Mouse (Mus musculus): Measurements from ENCODE around the gene Limch1. TPM values are rescaled to one million over a fixed set of nuclear protein-coding genes. Genes with fewer than 3 reads are reported as not detected.

Gene Limch1
- polyA plus RNA-seq, 3 experiments from 2014 or later: 0.45 TPM; not detected in 2

DNA sequence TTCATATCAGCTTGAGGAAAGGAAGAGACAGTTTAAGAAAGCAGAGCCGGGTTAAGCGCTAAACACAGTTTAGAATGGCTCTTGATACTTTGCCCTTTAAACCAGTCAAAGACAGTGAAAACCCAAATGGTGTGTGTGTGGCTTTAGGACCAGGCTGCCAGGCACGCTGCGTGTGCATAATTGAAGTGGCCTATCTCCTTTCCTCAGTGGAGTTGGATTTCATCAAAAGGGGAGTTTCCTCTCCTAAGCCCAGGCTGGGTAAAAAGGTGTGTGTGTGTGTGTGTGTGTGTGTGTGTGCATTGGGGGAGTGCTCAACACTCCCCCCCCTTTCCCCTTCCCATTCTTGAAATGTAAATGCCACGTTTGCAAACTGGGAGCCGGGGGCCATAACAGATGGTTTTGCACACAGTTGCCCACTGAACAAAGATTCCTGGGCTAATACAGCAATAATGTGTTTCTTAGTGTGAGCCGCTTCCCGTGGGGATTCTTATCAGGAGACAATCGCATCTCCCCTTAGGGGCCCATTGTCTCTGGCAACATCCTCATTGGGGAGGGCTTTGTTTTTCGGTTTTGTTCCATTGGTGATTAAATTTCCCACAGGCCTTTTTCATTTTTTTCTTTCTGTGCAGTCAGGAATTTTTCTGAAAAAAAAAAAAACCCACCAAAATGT is 2.3 kb downstream of the Limch1 start:
- ATAC-seq: no peak

GRCm38 (mm10) chr5:66748448-66749115 is 3.0 kb downstream of the Limch1 start:
- no peak for ATAC-seq

GRCm38 (mm10) chr5:66750641-66751040 is 5.0 kb downstream of the Limch1 start:
- ATAC-seq: no peak

DNA sequence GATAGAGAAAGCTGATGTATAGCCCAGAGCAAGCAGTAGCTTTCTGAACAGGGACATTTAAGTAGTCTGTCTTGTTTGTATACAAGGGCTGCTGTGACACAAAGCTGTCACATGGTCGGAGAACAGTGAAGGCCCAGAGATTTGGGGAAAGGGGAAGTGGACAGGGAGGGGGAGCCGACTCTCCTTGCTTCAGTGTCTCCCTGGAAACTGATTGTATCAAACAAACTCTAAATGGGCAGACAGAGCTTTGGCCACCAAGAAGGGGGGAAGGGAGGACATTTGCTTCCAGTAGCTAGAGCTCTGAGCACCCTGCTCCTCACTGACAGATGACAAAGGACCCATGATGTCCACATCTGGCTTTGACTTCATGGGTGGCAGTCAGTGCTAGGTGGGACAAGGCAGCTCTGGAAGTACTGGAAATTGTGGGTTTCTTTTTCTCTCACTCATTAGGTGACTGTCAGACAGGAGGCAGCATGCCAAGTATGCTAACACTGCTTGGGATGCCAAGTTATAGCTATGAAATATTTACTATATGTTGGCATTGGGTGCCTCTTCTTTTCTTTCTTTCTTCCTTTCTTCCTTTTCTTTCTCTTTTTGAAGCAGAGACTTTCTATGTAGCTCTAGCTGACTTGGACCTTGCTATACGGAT is 5.8 kb downstream of the Limch1 start:
- no peak for ATAC-seq

DNA sequence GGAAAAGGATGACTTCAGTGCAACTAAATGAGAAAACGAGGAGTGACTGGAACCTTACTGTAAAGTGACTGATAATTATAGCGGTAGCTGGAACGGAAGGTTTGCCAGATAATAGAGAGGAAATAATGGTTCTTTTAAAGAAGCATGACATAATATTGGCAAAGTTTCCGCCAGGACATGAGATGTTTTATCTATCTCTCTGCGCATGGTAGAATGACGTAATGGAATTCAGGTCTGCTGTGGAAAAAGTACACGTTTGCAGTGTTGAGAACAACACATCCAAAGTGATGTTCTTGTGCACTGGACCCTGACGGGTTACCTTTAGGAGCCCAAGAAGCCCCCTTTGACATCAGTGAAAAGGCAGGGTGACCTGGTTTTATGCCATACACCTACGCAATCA is 8.0 kb downstream of the Limch1 start:
- no peak for ATAC-seq

DNA sequence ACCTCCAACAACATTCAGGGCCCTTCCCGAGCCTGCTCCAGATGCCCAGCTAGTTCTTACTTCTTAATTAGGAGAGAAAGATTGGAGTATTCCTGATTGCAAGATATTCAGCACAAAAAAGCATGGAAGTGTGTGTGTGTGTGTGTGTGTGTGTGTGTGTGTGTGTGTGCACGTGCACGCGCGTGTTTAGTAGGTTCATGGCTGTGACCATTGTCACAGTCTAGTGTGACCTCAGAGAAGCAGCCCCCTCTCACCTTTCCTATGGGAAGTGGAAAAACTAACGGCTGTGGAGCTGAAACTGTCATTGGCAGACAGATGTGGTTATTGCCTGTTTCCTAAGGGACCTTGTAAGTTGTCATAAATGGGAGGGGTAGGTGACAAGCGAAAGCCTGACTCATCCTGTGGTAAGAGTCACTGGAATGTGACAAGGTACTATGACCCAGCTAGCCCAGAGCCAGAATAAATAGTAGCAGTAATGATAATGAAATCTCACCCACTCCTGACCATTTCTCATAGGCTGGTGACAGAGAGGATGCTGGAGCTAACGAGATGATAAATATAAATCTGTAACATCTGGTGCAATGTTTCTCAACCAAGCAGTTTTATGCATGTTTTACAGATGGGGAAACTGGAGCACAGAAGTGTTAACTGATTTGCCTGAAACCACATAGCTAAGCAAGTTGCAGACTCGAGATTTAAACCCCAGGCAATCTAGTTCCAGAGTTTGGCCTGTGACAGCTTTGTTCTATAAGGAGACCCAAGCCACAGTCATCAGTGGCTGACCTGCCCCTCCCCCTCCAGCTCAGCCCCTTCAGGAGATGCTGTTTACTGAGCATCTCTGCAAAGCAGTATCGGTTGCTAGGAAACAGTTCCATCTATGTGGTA is 11.4 kb downstream of the Limch1 start:
- ATAC-seq: no peak

- no peak for ATAC-seq
These were observed 12.1 kb downstream of the Limch1 start for GRCm38 (mm10) chr5:66757706-66758237.

GRCm38 (mm10) chr5:66759354-66759753 is 13.7 kb downstream of the Limch1 start:
- ATAC-seq: no peak

GRCm38 (mm10) chr5:66760747-66761146 is 15.1 kb downstream of the Limch1 start:
- no peak for ATAC-seq

- no peak for ATAC-seq
These were observed 16.4 kb downstream of the Limch1 start for GRCm38 (mm10) chr5:66762006-66762405.

DNA sequence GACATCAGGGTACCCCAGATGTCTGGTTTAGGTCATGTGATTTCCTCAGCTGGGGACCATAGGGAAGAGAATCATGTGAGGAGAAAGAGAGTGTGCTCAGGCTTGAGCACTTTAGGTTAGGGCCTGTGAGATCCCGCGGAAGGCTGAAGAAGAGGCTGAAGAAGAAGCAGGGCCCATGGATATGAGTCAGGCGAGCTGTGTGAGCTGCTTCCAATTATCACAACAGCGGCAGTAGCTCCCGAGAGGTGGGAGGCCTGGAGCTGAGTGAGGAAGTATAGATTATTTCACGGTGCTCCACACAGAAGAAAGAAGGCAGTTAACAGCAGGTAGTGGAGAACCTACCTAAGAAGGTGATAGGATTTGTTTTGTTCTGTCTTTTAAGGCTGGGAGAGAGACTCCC is 18.5 kb downstream of the Limch1 start:
- no peak for ATAC-seq

GRCm38 (mm10) chr5:66765911-66766310 is 20.3 kb downstream of the Limch1 start:
- no peak for ATAC-seq

DNA sequence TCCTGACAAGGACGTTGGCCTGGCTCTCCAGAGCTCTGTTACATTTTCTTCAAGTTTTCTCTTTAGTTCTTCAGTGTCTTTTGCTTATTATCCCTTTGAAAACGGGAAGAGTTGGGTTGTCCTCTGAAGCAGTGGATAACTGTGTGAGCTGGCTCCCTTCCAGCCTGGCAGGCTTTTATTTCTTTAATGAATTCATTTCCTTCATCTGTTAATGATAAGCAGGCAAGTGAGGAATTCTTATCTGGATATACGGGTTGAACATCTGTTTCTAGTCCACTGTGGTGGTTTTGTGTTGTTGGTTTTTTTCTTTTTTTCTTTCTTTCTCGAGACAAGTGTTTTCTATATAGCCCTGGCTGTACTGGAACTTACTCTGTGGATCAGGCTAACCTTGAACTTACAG is 22.4 kb downstream of the Limch1 start:
- ATAC-seq: no peak

DNA sequence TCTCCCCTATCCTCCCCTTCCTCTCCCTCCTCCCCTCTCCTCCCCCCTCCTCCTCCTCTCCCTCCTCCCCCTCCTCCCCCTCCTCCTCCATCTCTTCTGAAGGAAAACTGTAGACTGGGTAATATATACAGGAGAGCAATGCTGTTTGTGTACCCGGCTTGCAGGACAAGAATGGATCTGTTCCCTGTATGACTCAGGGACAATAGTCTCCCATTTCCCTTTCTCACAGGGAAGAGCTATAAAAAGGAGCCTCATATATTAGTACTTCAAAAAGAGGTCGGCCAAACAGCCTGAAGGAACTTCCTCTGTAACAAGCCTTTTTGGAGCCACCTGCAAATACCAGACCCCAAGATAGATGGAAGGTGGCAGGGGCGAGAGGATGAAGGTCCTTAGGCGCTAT is 23.4 kb downstream of the Limch1 start:
- no peak for ATAC-seq

GRCm38 (mm10) chr5:66769558-66769957 is 23.9 kb downstream of the Limch1 start:
- no peak for ATAC-seq

GRCm38 (mm10) chr5:66777999-66778710 is 32.5 kb downstream of the Limch1 start:
- no peak for ATAC-seq

GRCm38 (mm10) chr5:66780371-66780770 is 34.7 kb downstream of the Limch1 start:
- ATAC-seq: no peak

- no peak for ATAC-seq
These were observed 35.9 kb downstream of the Limch1 start for GRCm38 (mm10) chr5:66781507-66781906.

GRCm38 (mm10) chr5:66782851-66783250 is 37.2 kb downstream of the Limch1 start:
- ATAC-seq: no peak

DNA sequence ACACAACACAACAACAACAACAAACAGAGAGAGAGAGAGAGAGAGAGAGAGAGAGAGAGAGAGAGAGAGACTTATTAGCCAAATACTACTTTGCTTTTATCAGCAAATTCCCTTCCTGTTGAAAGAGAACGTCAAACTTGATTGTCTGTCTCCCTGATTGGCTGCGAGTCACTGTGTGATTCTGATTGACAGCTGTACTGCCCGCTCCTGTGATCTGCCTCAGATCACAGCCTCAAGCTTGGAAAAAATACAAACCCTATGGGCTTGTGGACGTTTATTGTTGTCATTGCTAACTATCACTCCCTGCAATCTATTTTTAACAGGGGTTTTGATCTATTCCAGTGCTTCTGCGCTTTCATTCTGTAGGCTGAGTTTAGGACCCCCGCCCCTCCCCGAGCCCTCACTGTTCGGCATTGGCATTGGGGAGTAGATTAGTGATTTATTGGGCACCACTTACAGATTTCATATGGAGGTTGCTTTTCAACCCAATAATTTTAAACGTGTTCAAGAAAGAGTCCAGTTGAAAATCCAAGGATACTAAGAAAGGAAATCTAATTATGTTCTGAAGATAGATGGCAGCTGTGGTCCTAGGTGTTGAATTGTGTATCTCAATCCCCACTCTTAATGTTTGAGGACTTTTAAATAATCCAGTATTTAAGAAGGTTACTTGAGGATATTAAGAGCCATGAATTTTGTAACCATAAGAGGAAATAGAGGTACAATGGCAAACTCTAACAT is 39.2 kb downstream of the Limch1 start:
- ATAC-seq: no peak

GRCm38 (mm10) chr5:66785995-66786620 is 40.5 kb downstream of the Limch1 start:
- ATAC-seq: no peak

Data from inflammation-experienced regulatory T-cells, adult 6 months (primary cell).